Mouse (Mus musculus) thymus, adult 18-20 months (tissue): Measurements from ENCODE around the gene Strap.

Source experiments
- DNase-seq, 2 experiments: peaks; one replicate each; pipeline ENCODE4 v3.0.0; 2022; ENCODE audit warnings: mixed read lengths in 2 of 2

The Strap gene

DNA sequence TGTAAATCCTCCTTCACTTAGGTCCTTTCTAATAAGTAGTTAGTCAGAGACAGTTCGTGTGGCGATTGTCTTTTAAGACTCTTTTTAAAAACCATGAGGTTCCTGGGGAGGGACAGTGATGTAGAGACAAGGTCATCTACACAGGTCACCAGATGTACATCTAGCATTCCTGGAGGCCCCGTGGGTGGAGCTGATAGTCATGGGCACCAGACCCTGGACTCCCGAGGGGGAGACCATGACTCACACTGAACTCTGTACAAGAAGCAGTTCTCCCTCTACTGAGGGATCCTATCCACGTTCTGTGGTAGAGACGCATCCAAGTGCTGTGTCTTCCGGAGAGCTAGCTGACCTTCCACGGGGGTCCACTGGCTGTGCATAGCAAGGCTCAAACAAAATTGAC is 42.1 kb downstream of the Strap start:
- no peak for DNase-seq

DNA sequence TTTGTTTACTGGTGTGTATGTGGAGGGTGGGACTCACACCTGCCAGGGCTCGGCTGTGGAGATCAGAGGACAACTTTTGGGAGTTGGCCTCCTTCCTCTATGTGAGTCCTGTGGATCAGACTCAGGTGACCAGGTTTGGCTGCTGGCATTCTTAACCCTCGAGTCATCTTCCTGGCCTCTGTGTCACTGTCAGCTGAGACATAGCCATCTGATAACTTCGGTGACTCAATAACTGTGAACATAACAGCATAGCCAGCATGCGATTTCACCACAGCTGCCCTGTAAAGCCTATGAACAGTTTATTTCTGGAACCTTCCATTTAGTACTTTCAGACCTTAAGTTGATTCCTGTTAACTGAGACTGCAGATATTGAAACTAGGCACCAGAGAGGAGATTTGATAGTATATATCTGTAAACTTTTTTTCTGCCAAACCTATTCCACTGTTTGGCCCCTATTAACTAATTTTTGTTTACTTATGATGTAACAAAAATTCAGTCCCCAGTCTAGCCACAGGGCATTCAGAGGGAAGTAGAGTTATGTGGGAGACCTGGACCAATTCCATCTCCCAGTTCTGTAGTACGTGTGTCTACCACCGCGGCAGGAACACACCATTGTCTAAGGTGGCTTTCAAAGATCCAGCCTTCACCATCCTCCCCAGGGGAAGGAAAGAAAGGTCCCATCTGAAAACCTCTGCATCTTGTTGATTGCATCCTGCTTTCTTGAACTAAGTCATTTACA is 49.2 kb downstream of the Strap start:
- no peak for DNase-seq

DNA sequence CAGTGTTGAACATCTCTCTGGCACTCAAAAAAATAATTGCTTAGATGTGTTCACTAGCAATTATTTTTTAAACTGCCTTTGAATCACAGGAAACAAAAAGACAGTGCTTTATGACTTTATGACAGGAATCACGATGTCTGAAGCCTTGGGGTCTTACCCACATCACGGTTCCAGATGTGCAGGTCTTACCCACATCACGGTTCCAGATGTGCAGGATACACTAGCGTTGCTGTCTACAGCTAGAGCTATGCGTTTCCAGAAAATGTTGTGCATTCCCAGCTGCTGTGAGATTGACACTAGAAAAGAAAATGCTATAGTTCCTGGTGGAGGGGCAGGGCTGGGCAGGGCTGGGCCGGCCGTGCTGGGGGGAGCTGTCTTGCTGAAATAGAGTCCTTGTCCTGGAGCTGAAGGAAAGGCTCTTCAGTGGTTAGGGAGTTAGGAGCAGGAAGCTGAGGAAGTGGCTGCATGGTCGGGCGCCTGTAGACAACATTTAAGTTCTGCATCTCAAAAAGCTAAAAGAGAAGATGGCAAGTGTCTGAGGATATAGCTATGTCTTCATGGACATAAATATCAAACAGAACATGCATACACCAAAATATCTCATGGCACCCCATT is 54.2 kb downstream of the Strap start:
- no peak for DNase-seq

DNA sequence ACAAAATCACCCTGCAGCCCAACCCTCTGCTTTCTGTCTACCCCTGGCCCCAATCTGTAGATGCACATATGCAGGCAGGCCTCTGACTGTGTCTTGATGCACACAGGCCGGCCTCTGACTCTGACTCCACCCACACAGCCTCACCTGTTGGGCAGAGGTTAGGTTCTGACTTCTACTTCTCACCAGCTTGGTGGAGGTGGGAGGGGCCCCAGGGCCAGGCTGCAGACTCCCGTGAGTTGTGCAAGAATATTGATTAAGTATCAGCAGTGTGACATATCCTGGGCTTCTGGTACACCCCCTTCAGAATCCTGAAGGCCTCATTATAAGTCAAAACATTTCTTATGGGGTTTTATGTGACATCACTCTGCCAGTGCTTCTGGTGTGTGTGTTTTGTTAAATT is 54.8 kb downstream of the Strap start:
- no peak for DNase-seq

DNA sequence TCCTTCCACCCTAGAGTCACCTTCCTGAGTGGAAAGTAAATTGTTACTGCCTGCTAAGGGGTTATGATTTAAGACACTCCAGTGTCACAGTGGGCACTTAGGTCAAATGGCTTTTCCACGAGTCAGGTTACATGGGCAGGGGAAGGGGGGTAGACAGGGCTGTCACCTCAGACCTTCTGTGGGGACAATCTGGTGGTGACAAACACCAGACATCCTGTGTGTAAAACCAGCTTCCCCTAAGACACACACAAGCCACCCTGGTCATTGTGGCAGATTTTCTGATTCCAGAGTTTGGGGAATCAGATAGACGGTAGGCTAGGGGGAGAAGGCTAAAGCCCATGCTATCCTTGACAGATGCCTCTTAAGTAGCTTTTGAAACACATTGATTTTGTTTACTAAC is 60.6 kb downstream of the Strap start:
- DNase-seq = no peak

DNA sequence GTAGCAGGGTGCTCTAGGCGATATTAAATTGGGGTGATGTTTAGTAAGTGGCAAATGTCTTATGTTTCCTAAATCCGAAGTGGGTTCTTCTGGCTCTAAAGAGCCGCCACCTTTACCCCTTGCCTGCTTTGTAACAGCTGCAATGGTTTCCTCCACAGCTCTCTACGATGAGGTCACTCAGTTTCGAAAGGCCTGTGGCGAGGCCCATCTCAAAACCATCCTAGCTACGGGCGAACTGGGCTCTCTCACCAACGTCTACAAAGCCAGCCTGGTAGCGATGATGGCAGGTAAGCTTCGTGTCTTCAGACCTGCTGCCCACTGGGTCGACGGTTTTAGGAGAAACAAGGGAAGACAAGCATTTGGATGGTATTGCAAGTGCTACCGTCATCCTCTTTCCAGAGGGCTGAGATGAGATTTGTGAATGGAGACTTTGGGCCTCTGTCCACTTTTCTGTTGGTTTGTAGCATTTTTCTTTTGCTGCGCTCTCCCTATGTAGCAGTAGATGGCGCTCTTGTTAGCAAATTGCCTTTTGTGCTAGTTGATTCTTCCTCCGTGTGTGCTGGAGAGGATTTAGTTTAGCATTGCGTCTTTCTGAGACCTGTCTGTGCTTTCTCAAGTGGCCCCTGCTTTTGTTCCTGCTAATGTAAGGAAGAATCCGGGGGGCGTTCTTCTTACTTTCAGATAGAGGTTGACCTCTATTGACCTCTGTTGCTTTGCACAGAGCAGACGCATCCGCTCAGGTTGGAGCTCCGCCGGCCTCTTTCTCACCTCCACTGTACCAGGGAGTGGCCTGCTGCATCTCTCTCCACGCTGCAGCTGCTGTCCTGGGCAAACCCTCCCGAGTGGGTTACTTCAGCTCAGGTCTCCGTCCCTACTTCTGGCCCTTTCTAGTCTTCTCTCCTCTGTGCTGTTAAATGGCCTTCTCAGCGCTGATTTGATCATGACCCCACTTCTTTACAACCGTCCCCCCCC is 62.0 kb downstream of the Strap start:
- no peak for DNase-seq

DNA sequence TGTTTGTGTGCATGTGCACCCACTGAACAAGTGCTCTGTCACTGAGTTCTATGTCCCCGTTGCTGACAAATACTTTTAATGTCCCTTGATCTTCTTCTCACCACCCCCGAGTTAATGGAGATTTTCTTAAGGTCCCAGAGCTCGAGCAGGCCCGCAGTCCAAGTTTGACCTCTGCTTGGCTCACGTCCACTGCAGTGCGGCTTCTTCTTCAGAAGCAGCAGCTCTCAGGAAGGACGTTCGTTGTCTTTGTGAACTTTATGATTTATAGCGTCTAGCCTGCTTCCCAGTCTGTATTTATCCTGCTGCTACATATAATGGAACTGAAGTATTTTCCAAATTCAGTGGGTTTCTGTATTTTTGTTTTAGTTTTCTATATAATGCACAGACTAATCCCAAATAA is 64.4 kb downstream of the Strap start:
- no peak for DNase-seq
